Mouse (Mus musculus) megakaryocyte-erythroid progenitor cell, adult 5 weeks (primary cell): ENCODE data around the gene Nrn1. TPM values are rescaled to one million over a fixed set of nuclear protein-coding genes. Genes with fewer than 3 reads are reported as not detected.

Experiments used
- polyA plus RNA-seq: library from polyadenylated mRNA; stranded (reverse); fragments of >175 nt; gene quantifications from 2 replicates; pipeline ENCODE4 v1.2.3, GENCODE M21; 2012

The Nrn1 gene
- 0.09 and 0.30 TPM in 2 replicates for polyA plus RNA-seq

GRCm38 (mm10) chr13:36734731-36735571, at the start of gene Nrn1:
Gene Nrn1, minus strand, starts transcription at chr13:36735131.

